Mouse (Mus musculus): ENCODE measurements at regions not wholly inside any gene's neighbourhood (a gene's known extent, or its start where the extent isn't known, plus 50 kb on each side); places are given as distances from the start of the nearest gene placed in this dataset.

GRCm38 (mm10) chr7:145008662-145009333 is 69.1 kb upstream of the Ccnd1 start:
- no peak for TF ChIP-seq CTCF (IDR thresholded peaks at IDR 0.05; ENCODE audit: extremely low read depth, insufficient read depth, insufficient read length, insufficient replicate concordance)
- no peak for TF ChIP-seq POLR2A (IDR thresholded peaks at IDR 0.05; ENCODE audit: low read depth, low read length)
- H3K36me3 ChIP-seq (ENCODE audit: control insufficient read depth, insufficient read depth, low read length): no peaks in the 10 kb centered on the region
- 86% methylated on average over 7 of the region's 7 CpGs for WGBS
- no peaks in the 10 kb centered on the region for H3K4me1 ChIP-seq (ENCODE audit: control insufficient read depth, insufficient read depth, insufficient read length)
- H3K4me3 ChIP-seq (ENCODE audit: extremely low read depth, insufficient read depth, insufficient read length): no peak overlapping the region
- H3K27ac ChIP-seq (ENCODE audit: insufficient read depth, low read length): no peak overlapping the region
- H3K27me3 ChIP-seq (ENCODE audit: control insufficient read depth, insufficient read depth, low read length): no peaks in the 10 kb centered on the region
- no peak for DNase-seq (ENCODE audit: low read depth in 1 of 2, low spot score in 2 of 2)

- DNase-seq (ENCODE audit: low read depth in 1 of 2, low spot score in 2 of 2): no peak
- TF ChIP-seq POLR2A (IDR thresholded peaks at IDR 0.05; ENCODE audit: low read depth, low read length) (no peak), CTCF (IDR thresholded peaks at IDR 0.05; ENCODE audit: extremely low read depth, insufficient read depth, insufficient read length, insufficient replicate concordance) (no peak)
- H3K27ac ChIP-seq (ENCODE audit: insufficient read depth, low read length): no peak overlapping the region
Measured at GRCm38 (mm10) chr7:145007216-145007615, 67.5 kb upstream of the Ccnd1 start.

GRCm38 (mm10) chr7:145001503-145002084 is 61.9 kb upstream of the Ccnd1 start:
- no peaks in the 10 kb centered on the region for H3K36me3 ChIP-seq (ENCODE audit: control insufficient read depth, insufficient read depth, low read length)
- no peak overlapping the region for H3K27ac ChIP-seq (ENCODE audit: insufficient read depth, low read length)
- no peak overlapping the region for H3K4me3 ChIP-seq (ENCODE audit: extremely low read depth, insufficient read depth, insufficient read length)
- no peak for TF ChIP-seq CTCF (IDR thresholded peaks at IDR 0.05; ENCODE audit: extremely low read depth, insufficient read depth, insufficient read length, insufficient replicate concordance)
- TF ChIP-seq POLR2A (IDR thresholded peaks at IDR 0.05; ENCODE audit: low read depth, low read length): no peak
- H3K4me1 ChIP-seq (ENCODE audit: control insufficient read depth, insufficient read depth, insufficient read length): no peaks in the 10 kb centered on the region; the same call in 1 of the 2 replicates
- no peak for DNase-seq (ENCODE audit: low read depth in 1 of 2, low spot score in 2 of 2)
- WGBS: 73% methylated on average over 4 of the region's 4 CpGs
- no peaks in the 10 kb centered on the region for H3K27me3 ChIP-seq (ENCODE audit: control insufficient read depth, insufficient read depth, low read length)

More at GRCm38 (mm10) chr7:145007216-145007615, 67.5 kb upstream of the Ccnd1 start:
- H3K4me3 ChIP-seq (ENCODE audit: extremely low read depth, insufficient read depth, insufficient read length): no peak overlapping the region
- H3K27me3 ChIP-seq (ENCODE audit: control insufficient read depth, insufficient read depth, low read length): no peaks in the 10 kb centered on the region
- no peaks in the 10 kb centered on the region for H3K36me3 ChIP-seq (ENCODE audit: control insufficient read depth, insufficient read depth, low read length)
- no peaks in the 10 kb centered on the region for H3K4me1 ChIP-seq (ENCODE audit: control insufficient read depth, insufficient read depth, insufficient read length)
- WGBS: 76% methylated on average over 2 of the region's 2 CpGs

GRCm38 (mm10) chr7:144999741-145000140 is 60.0 kb upstream of the Ccnd1 start:
- H3K27me3 ChIP-seq (ENCODE audit: control insufficient read depth, insufficient read depth, low read length): no peaks in the 10 kb centered on the region
- 71% methylated on average over 3 of the region's 3 CpGs for WGBS
- DNase-seq (ENCODE audit: low read depth in 1 of 2, low spot score in 2 of 2): no peak
- H3K36me3 ChIP-seq (ENCODE audit: control insufficient read depth, insufficient read depth, low read length): no peaks in the 10 kb centered on the region
- no peak overlapping the region for H3K4me3 ChIP-seq (ENCODE audit: extremely low read depth, insufficient read depth, insufficient read length)
- H3K27ac ChIP-seq (ENCODE audit: insufficient read depth, low read length): no peak overlapping the region
- H3K4me1 ChIP-seq (ENCODE audit: control insufficient read depth, insufficient read depth, insufficient read length): no peaks in the 10 kb centered on the region; the same call in 1 of the 2 replicates
- TF ChIP-seq POLR2A (IDR thresholded peaks at IDR 0.05; ENCODE audit: low read depth, low read length) (no peak), CTCF (IDR thresholded peaks at IDR 0.05; ENCODE audit: extremely low read depth, insufficient read depth, insufficient read length, insufficient replicate concordance) (no peak)

- no peaks in the 10 kb centered on the region for H3K27me3 ChIP-seq (ENCODE audit: control insufficient read depth, insufficient read depth, low read length)
- no peaks in the 10 kb centered on the region for H3K36me3 ChIP-seq (ENCODE audit: control insufficient read depth, insufficient read depth, low read length)
- WGBS: 76% methylated on average over 3 of the region's 3 CpGs
- no peak overlapping the region for H3K27ac ChIP-seq (ENCODE audit: insufficient read depth, low read length)
- TF ChIP-seq POLR2A (IDR thresholded peaks at IDR 0.05; ENCODE audit: low read depth, low read length) (no peak), CTCF (IDR thresholded peaks at IDR 0.05; ENCODE audit: extremely low read depth, insufficient read depth, insufficient read length, insufficient replicate concordance) (no peak)
- no peak overlapping the region for H3K4me3 ChIP-seq (ENCODE audit: extremely low read depth, insufficient read depth, insufficient read length)
- no peak for DNase-seq (ENCODE audit: low read depth in 1 of 2, low spot score in 2 of 2)
- H3K4me1 ChIP-seq (ENCODE audit: control insufficient read depth, insufficient read depth, insufficient read length): no peaks in the 10 kb centered on the region; the same call in 1 of the 2 replicates
Measured at GRCm38 (mm10) chr7:144996847-144997246, 57.1 kb upstream of the Ccnd1 start.

- WGBS: 80% methylated on average over 4 of the region's 4 CpGs
Measured at GRCm38 (mm10) chr7:144994229-144994628, 54.5 kb upstream of the Ccnd1 start.

GRCm38 (mm10) chr7:144993566-144993965 is 53.8 kb upstream of the Ccnd1 start:
- 89% methylated on average over 4 of the region's 4 CpGs for WGBS
- TF ChIP-seq CTCF (IDR thresholded peaks at IDR 0.05; ENCODE audit: extremely low read depth, insufficient read depth, insufficient read length, insufficient replicate concordance) (no peak), POLR2A (IDR thresholded peaks at IDR 0.05; ENCODE audit: low read depth, low read length) (no peak)
- no peak for DNase-seq (ENCODE audit: low read depth in 1 of 2, low spot score in 2 of 2)
- Histone ChIP-seq H3K4me3 (ENCODE audit: extremely low read depth, insufficient read depth, insufficient read length) (no peak overlapping the region), H3K36me3 (ENCODE audit: control insufficient read depth, insufficient read depth, low read length) (no peaks in the 10 kb centered on the region), H3K4me1 (ENCODE audit: control insufficient read depth, insufficient read depth, insufficient read length) (peaks cover under 1% of the 10 kb centered on the region; the same call in 1 of the 2 replicates), H3K27me3 (ENCODE audit: control insufficient read depth, insufficient read depth, low read length) (no peaks in the 10 kb centered on the region), H3K27ac (ENCODE audit: insufficient read depth, low read length) (no peak overlapping the region)

More at GRCm38 (mm10) chr7:144994229-144994628, 54.5 kb upstream of the Ccnd1 start:
- Histone ChIP-seq H3K4me3 (ENCODE audit: extremely low read depth, insufficient read depth, insufficient read length) (no peak overlapping the region), H3K27me3 (ENCODE audit: control insufficient read depth, insufficient read depth, low read length) (no peaks in the 10 kb centered on the region), H3K27ac (ENCODE audit: insufficient read depth, low read length) (no peak overlapping the region), H3K4me1 (ENCODE audit: control insufficient read depth, insufficient read depth, insufficient read length) (no peaks in the 10 kb centered on the region; the same call in 1 of the 2 replicates), H3K36me3 (ENCODE audit: control insufficient read depth, insufficient read depth, low read length) (no peaks in the 10 kb centered on the region)
- DNase-seq (ENCODE audit: low read depth in 1 of 2, low spot score in 2 of 2): no peak
- TF ChIP-seq POLR2A (IDR thresholded peaks at IDR 0.05; ENCODE audit: low read depth, low read length): no peak
- no peak for TF ChIP-seq CTCF (IDR thresholded peaks at IDR 0.05; ENCODE audit: extremely low read depth, insufficient read depth, insufficient read length, insufficient replicate concordance)
